Mouse (Mus musculus) monocyte, adult 59 days (primary cell): ENCODE results near the gene Cox20. TPM values are rescaled to one million over a fixed set of nuclear protein-coding genes. Genes with fewer than 3 reads are reported as not detected.

ENCODE experiments used
- total RNA-seq, 2 experiments: library from RNA; stranded (reverse); gene quantifications; one replicate each; pipeline ENCODE4 v1.2.4; 2023

Cox20 gene
- total RNA-seq = 10 to 100 TPM; 26.8 to 46.2 TPM

GRCm38 (mm10) chr1:178318389-178319184 is at the start of gene Cox20:
Gene Cox20 (plus strand): TSS chr1:178319130.

GRCm38 (mm10) chr1:178337551-178338317 is 18.8 kb downstream of the Cox20 start, which contains the start of gene Hnrnpu:
Gene Hnrnpu (minus strand): TSS chr1:178337797.

Other genes starting within 250 kb of the Cox20 start
- 10 to 100 TPM; 13.0 to 15.0 TPM for gene Desi2, start 131.7 kb upstream of the Cox20 start, total RNA-seq
- gene Hnrnpu, start 18.7 kb downstream of the Cox20 start, total RNA-seq = 100 to 1,000 TPM; 539 to 582 TPM
- 1 to 10 TPM; 2.9 to 4.7 TPM for gene Efcab2, start 87.0 kb downstream of the Cox20 start, total RNA-seq
- gene Kif26b, start 210.0 kb downstream of the Cox20 start, total RNA-seq = not detected